ENCODE assay signal across 12 mouse cellular contexts in genomic region chr19:14094191-14094590, GRCm38 (mm10).
"Had no signal": no experiment of that assay in that cellular context is flagged by ENCODE, and none has a peak within 500 bp of the region (broad histone marks: within the 10 kb centered on the region; RNA-seq: fewer than 3 reads in every experiment).

No protein-coding gene starts in this region.

- DNase-seq: gastrocnemius, adult 2 months; gastrocnemius, postnatal 10 days; gastrocnemius, postnatal 25 days; heart, adult 18-20 months; heart, postnatal 10 days; heart, postnatal 4 days; kidney, adult 2 months; kidney, adult 9 months; kidney, postnatal 14 days; kidney, postnatal 36 days; liver; liver, embryonic 13.5 days had no signal
